8 mouse cellular contexts compared by ENCODE assay signal in genomic region chr5:92117823-92118403, GRCm38 (mm10). TPM values are rescaled to one million over a fixed set of nuclear protein-coding genes. Genes with fewer than 3 reads are reported as not detected.
DNase-seq lines count a peak whose midpoint lies in the region; ATAC-seq and TF ChIP-seq lines count a peak whose summit lies in the region.

No protein-coding gene starts in this region.

- H3K27ac ChIP-seq in ES-E14 (ENCODE audit: insufficient read depth, low read depth, low read length, poor library complexity, severe bottlenecking): no peak overlapping the region
- H3K27ac ChIP-seq in forebrain, embryonic 16.5 days (ENCODE audit: low read length): no peak overlapping the region
- H3K27ac ChIP-seq in lung, embryonic 16.5 days (ENCODE audit: low read length): no peak overlapping the region

- 56% methylated on average over 12 of the region's 12 CpGs for WGBS in forebrain, embryonic 16.5 days
- 55% methylated on average over 12 of the region's 12 CpGs for WGBS in lung, embryonic 16.5 days

- peak; percentile 59; the same call in 1 of the 2 replicates for ATAC-seq in forebrain, embryonic 16.5 days
- peak; percentile 91 to 95 for ATAC-seq in hematopoietic stem cell, adult 5-6 weeks (replicated peaks in 1 of 2; ENCODE audit: insufficient read depth in 1 of 2, low FRiP score in 2 of 2, low TSS enrichment in 1 of 2, low read depth in 1 of 2, poor library complexity in 2 of 2, severe bottlenecking in 2 of 2)
- ATAC-seq in lung, embryonic 16.5 days (ENCODE audit: low read depth): peak; percentile 57

- peak; percentile 80 for DNase-seq in ES-E14 (ENCODE audit: low read depth, low spot score)
- DNase-seq in c-Kit-positive CD71-negative TER-119-negative erythroid progenitor cells, embryonic 14.5 days (ENCODE audit: low read depth): peak; percentile 69
- peak; percentile 56 to 61 for DNase-seq in layer of hippocampus, adult 18-20 months (ENCODE audit: low spot score in 2 of 2)
- peak; percentile 47 for DNase-seq in ovary, postnatal 36 days (ENCODE audit: low spot score)
- DNase-seq in urinary bladder, adult 2 months (ENCODE audit: low spot score): peak; percentile 37

- H3K9me3 ChIP-seq in ES-E14 (ENCODE audit: control insufficient read depth, insufficient read depth, low read depth, low read length): no peaks in the 10 kb centered on the region
- no peaks in the 10 kb centered on the region for H3K9me3 ChIP-seq in forebrain, embryonic 16.5 days (ENCODE audit: control insufficient read depth, low read length)
- H3K9me3 ChIP-seq in lung, embryonic 16.5 days (ENCODE audit: control insufficient read depth, low read length): no peaks in the 10 kb centered on the region

- peaks cover 2% of the 10 kb centered on the region; the same call in 1 of the 2 replicates for H3K27me3 ChIP-seq in forebrain, embryonic 16.5 days (replicated peaks; ENCODE audit: control insufficient read depth, insufficient read depth, low read length)
- no peaks in the 10 kb centered on the region; the same call in 1 of the 2 replicates for H3K27me3 ChIP-seq in lung, embryonic 16.5 days (ENCODE audit: control insufficient read depth, insufficient read depth, low read depth, low read length)

- peaks cover 0 to 14% of the 10 kb centered on the region in 2 experiments; a peak in 2 of 4 replicates for H3K4me1 ChIP-seq in ES-E14 (ENCODE audit: control insufficient read depth in 2 of 2, insufficient read depth in 2 of 2, low read length in 2 of 2, poor library complexity in 1 of 2)
- H3K4me1 ChIP-seq in forebrain, embryonic 16.5 days (replicated peaks; ENCODE audit: control insufficient read depth, insufficient read depth, low read length): no peaks in the 10 kb centered on the region
- 0 out of 2 replicates have a peak, but pooled peaks cover 1% of the 10 kb centered on the region for H3K4me1 ChIP-seq in lung, embryonic 16.5 days (replicated peaks; ENCODE audit: control insufficient read depth, insufficient read depth, low read length)

- no peaks in the 10 kb centered on the region for H3K36me3 ChIP-seq in ES-E14 (ENCODE audit: control insufficient read depth, insufficient read depth, low read length, poor library complexity, severe bottlenecking)
- no peaks in the 10 kb centered on the region for H3K36me3 ChIP-seq in forebrain, embryonic 16.5 days (ENCODE audit: control insufficient read depth, insufficient read depth)
- H3K36me3 ChIP-seq in lung, embryonic 16.5 days (ENCODE audit: control insufficient read depth, insufficient read depth, low read length): no peaks in the 10 kb centered on the region

- H3K4me3 ChIP-seq in ES-E14 (ENCODE audit: insufficient read depth in 1 of 2, low read depth in 1 of 2, low read length in 2 of 2, poor library complexity in 1 of 2, severe bottlenecking in 1 of 2): no peak overlapping the region
- no peak overlapping the region for H3K4me3 ChIP-seq in forebrain, embryonic 16.5 days (replicated peaks; ENCODE audit: low read length)
- no peak overlapping the region for H3K4me3 ChIP-seq in lung, embryonic 16.5 days (ENCODE audit: low read length)

- H3K4me2 ChIP-seq in forebrain, embryonic 16.5 days (ENCODE audit: low read length): no peak overlapping the region
- no peak overlapping the region for H3K4me2 ChIP-seq in lung, embryonic 16.5 days (ENCODE audit: low read depth, low read length)

- no peak overlapping the region for H3K9ac ChIP-seq in ES-E14 (ENCODE audit: insufficient read depth, low read depth, low read length, poor library complexity, severe bottlenecking)
- H3K9ac ChIP-seq in forebrain, embryonic 16.5 days (replicated peaks; ENCODE audit: low read depth, low read length): no peak overlapping the region
- H3K9ac ChIP-seq in lung, embryonic 16.5 days (ENCODE audit: low read length): no peak overlapping the region

- in situ Hi-C loops in ES-E14 (cut with MboI; ENCODE audit: low sequenced_read_pairs in 2 of 2, unreplicated experiment in 2 of 2): loop anchor here in 1 of 2 experiments (5.0 kb wide), 1 partner anchor 46 kb away; no protein-coding TSS in a partner anchor

TF ChIP-seq in ES-E14, 5 proteins besides CTCF, POLR2A, EP300 and RAD21:
- TF ChIP-seq MAFK (IDR thresholded peaks at IDR 0.05; ENCODE audit: insufficient read depth, low read depth, low read length) (peak; percentile 84), ZC3H11A (IDR thresholded peaks at IDR 0.05; ENCODE audit: borderline replicate concordance, low read depth, low read length) (peak; percentile 95), CHD2 (IDR thresholded peaks at IDR 0.05; ENCODE audit: low read depth, low read length) (no peak; the same call in 1 of the 2 replicates)

RNA-seq across cellular contexts. Expression of gene Uso1, which starts 19.8 kb away (rescaled TPM):
- total RNA-seq in ES-E14 (2012; rRNA removed): 40.7 and 51.6 TPM in 2 replicates
- polyA plus RNA-seq in forebrain, embryonic 16.5 days (2015; fragmentation: Nextera tagmentation; extraction: Ambion mirVana): 39.2 and 43.9 TPM in 2 replicates
- total RNA-seq in hematopoietic stem cell, adult 5-6 weeks (2017): 9.9 and 21.3 TPM in 2 replicates
- total RNA-seq in layer of hippocampus, adult 18-20 months (2021): 10 to 100 TPM; 80.8 to 82.3 TPM
- polyA plus RNA-seq in lung, embryonic 16.5 days (2015; fragmentation: Nextera tagmentation; extraction: Ambion mirVana): 37.7 and 38.3 TPM in 2 replicates
- polyA plus RNA-seq in urinary bladder, adult 2 months (2012; rRNA removed): 49.4 and 53.4 TPM in 2 replicates

RNA-seq across cellular contexts. Expression of gene G3bp2, which starts 34.4 kb away (rescaled TPM):
- 246 and 266 TPM in 2 replicates for total RNA-seq in ES-E14 (2012; rRNA removed)
- polyA plus RNA-seq in forebrain, embryonic 16.5 days (2015; fragmentation: Nextera tagmentation; extraction: Ambion mirVana): 345 and 376 TPM in 2 replicates
- total RNA-seq in hematopoietic stem cell, adult 5-6 weeks (2017): 131 and 135 TPM in 2 replicates
- total RNA-seq in layer of hippocampus, adult 18-20 months (2021): 100 to 1,000 TPM; 237 to 252 TPM
- 124 and 144 TPM in 2 replicates for polyA plus RNA-seq in lung, embryonic 16.5 days (2015; fragmentation: Nextera tagmentation; extraction: Ambion mirVana)
- polyA plus RNA-seq in urinary bladder, adult 2 months (2012; rRNA removed): 68.4 and 76.6 TPM in 2 replicates
